23 mouse cellular contexts compared by ENCODE assay signal in genomic region chr17:74705480-74705879, GRCm38 (mm10).
"Had no signal": no experiment of that assay in that cellular context is flagged by ENCODE, and none has a peak within 500 bp of the region (broad histone marks: within the 10 kb centered on the region; RNA-seq: fewer than 3 reads in every experiment).

No protein-coding gene starts in this region.

- H3K4me1 ChIP-seq: lung, embryonic 15.5 days; midbrain, embryonic 10.5 days; midbrain, embryonic 13.5 days; midbrain, embryonic 15.5 days; neural tube, embryonic 13.5 days; neural tube, embryonic 15.5 days had no signal

- H3K27ac ChIP-seq: liver, embryonic 15.5 days; lung, embryonic 15.5 days; macrophage; midbrain, embryonic 10.5 days; midbrain, embryonic 13.5 days; midbrain, embryonic 15.5 days; neural tube, embryonic 13.5 days; neural tube, embryonic 15.5 days had no signal

- H3K4me3 ChIP-seq: liver, embryonic 15.5 days; lung, embryonic 15.5 days; megakaryocyte, embryonic 14.5 days; midbrain, embryonic 10.5 days; midbrain, embryonic 13.5 days; midbrain, embryonic 15.5 days; myocyte; neural tube, embryonic 13.5 days; neural tube, embryonic 15.5 days had no signal

- H3K9me3 ChIP-seq: liver, embryonic 15.5 days; lung, embryonic 15.5 days; megakaryocyte, embryonic 14.5 days; midbrain, embryonic 10.5 days; midbrain, embryonic 13.5 days; midbrain, embryonic 15.5 days; neural tube, embryonic 13.5 days; neural tube, embryonic 15.5 days had no signal

- H3K27me3 ChIP-seq: liver, embryonic 15.5 days; lung, embryonic 15.5 days; megakaryocyte, embryonic 14.5 days; midbrain, embryonic 13.5 days; midbrain, embryonic 15.5 days; neural tube, embryonic 13.5 days; neural tube, embryonic 15.5 days had no signal

- H3K4me2 ChIP-seq: liver, embryonic 15.5 days; lung, embryonic 15.5 days; midbrain, embryonic 13.5 days; midbrain, embryonic 15.5 days; neural tube, embryonic 13.5 days; neural tube, embryonic 15.5 days had no signal

- ATAC-seq: liver, postnatal 0 days; lung, postnatal 0 days; midbrain, embryonic 13.5 days; midbrain, embryonic 15.5 days had no signal

- DNase-seq: liver, postnatal 0 days; lung, adult 2 months; lung, postnatal 14 days; lung, postnatal 36 days; retina, postnatal 1 day; right cerebral cortex, adult 18-20 months; right cerebral cortex, postnatal 25 days; right cerebral cortex, postnatal 4 days; spleen, adult 18-20 months; thymus, adult 18-20 months; thymus, postnatal 14 days; thymus, postnatal 36 days had no signal

- H3K9ac ChIP-seq: liver, embryonic 15.5 days; liver, postnatal 0 days; lung, embryonic 15.5 days; midbrain, embryonic 13.5 days; midbrain, embryonic 15.5 days; neural tube, embryonic 13.5 days; neural tube, embryonic 15.5 days had no signal
